Mouse (Mus musculus) forebrain, embryonic 14.5 days (tissue): ENCODE measurements around the gene Sorbs1. TPM values are rescaled to one million over a fixed set of nuclear protein-coding genes. Genes with fewer than 3 reads are reported as not detected.

Experiments
- ATAC-seq: fragments of 200-750 bp; cut with Nextera tagmentation; 2 replicates; pipeline ENCODE4 v1.8.0; 2017; ENCODE audit warnings: mild to moderate bottlenecking, moderate library complexity
- DNase-seq: peaks from one replicate; pipeline ENCODE4 v3.0.0-alpha.2; 2015; ENCODE audit warnings: low spot score
- H3K27ac ChIP-seq: fragments of 300-500 bp; sonication (generic); 2 replicates; pipeline ENCODE4 v1.5.1; 2014; ENCODE audit warnings: low read depth, mild to moderate bottlenecking, control low read depth, low read length, moderate library complexity
- H3K27me3 ChIP-seq: fragments of 300-500 bp; sonication (generic); replicated peaks from 2 replicates; pipeline ENCODE4 v1.6.1; 2014; ENCODE audit warnings: low read length, control low read depth, mixed read lengths; ENCODE audit not compliant: control insufficient read depth, insufficient read depth
- H3K36me3 ChIP-seq: fragments of 300-500 bp; sonication (generic); 2 replicates; pipeline ENCODE4 v1.6.1; 2014; ENCODE audit warnings: low read length, control low read depth; ENCODE audit not compliant: control insufficient read depth, insufficient read depth
- H3K4me1 ChIP-seq: fragments of 300-500 bp; sonication (generic); 2 replicates; pipeline ENCODE4 v1.6.1; 2014; ENCODE audit warnings: antibody characterized with exemption, low read length, control low read depth; ENCODE audit not compliant: control insufficient read depth, insufficient read depth
- H3K4me2 ChIP-seq: fragments of 300-500 bp; sonication (generic); 2 replicates; pipeline ENCODE4 v1.6.1; 2014; ENCODE audit warnings: mild to moderate bottlenecking, control low read depth, low read length
- H3K4me3 ChIP-seq: fragments of 300-500 bp; sonication (generic); 2 replicates; pipeline ENCODE4 v1.5.1; 2014; ENCODE audit warnings: low read depth, low read length, control low read depth
- H3K9ac ChIP-seq: fragments of 300-500 bp; sonication (generic); 2 replicates; pipeline ENCODE4 v1.6.1; 2014; ENCODE audit warnings: mild to moderate bottlenecking, low read length, control low read depth, moderate library complexity
- H3K9me3 ChIP-seq: fragments of 300-500 bp; sonication (generic); replicated peaks from 2 replicates; pipeline ENCODE4 v1.6.1; 2016; ENCODE audit warnings: low read length, control low read depth, mixed read lengths; ENCODE audit not compliant: control insufficient read depth
- WGBS: fragments of 180-500 bp; shearing (Covaris S2); extraction: QIAGEN DNeasy Blood & Tissue Kit; methylation state at CpG from one replicate; pipeline ENCODE4 v1.1.7; 2014; 5-methylcytosine and 5-hydroxymethylcytosine counted together
- polyA plus RNA-seq: library from polyadenylated mRNA; unstranded; fragments of >200 nt; fragmentation: Nextera tagmentation; extraction: Ambion mirVana; gene quantifications from 2 replicates; pipeline ENCODE4 v1.2.1, GENCODE M21; 2014

Gene Sorbs1
- polyA plus RNA-seq, 1 experiment from 2014 or later = 61.1 TPM

- 72% methylated on average over 3 of the region's 3 CpGs for WGBS
- Histone ChIP-seq H3K4me3 (no peak overlapping the region), H3K9me3 (no peaks in the 10 kb centered on the region), H3K27me3 (no peaks in the 10 kb centered on the region), H3K4me1 (no peaks in the 10 kb centered on the region; the same call in 1 of the 2 replicates), H3K9ac (no peak overlapping the region), H3K4me2 (no peak overlapping the region), H3K36me3 (0 out of 2 replicates have a peak, but pooled peaks cover 10% of the 10 kb centered on the region), H3K27ac (no peak overlapping the region)
- ATAC-seq (no peak), DNase-seq (no peak)
Measured at GRCm38 (mm10) chr19:40380656-40381055, 132.9 kb downstream of the Sorbs1 start.

GRCm38 (mm10) chr19:40380005-40380404 lies 133.6 kb downstream of the Sorbs1 start:
- Histone ChIP-seq H3K27me3 (no peaks in the 10 kb centered on the region), H3K27ac (no peak overlapping the region), H3K9ac (no peak overlapping the region), H3K36me3 (0 out of 2 replicates have a peak, but pooled peaks cover 10% of the 10 kb centered on the region), H3K4me2 (no peak overlapping the region), H3K9me3 (no peaks in the 10 kb centered on the region), H3K4me1 (no peaks in the 10 kb centered on the region; the same call in 1 of the 2 replicates), H3K4me3 (no peak overlapping the region)
- DNase-seq = no peak
- no peak for ATAC-seq
- WGBS = 69% methylated on average over 6 of the region's 6 CpGs

GRCm38 (mm10) chr19:40379081-40379480 lies 134.5 kb downstream of the Sorbs1 start:
- WGBS = 93% methylated on average over 4 of the region's 4 CpGs
- no peaks in the 10 kb centered on the region; the same call in 1 of the 2 replicates for H3K4me1 ChIP-seq
- DNase-seq (no peak), ATAC-seq (no peak)
- H3K9me3 ChIP-seq = no peaks in the 10 kb centered on the region
- H3K27ac ChIP-seq = no peak overlapping the region
- H3K4me2 ChIP-seq = no peak overlapping the region
- H3K4me3 ChIP-seq = no peak overlapping the region
- 0 out of 2 replicates have a peak, but pooled peaks cover 10% of the 10 kb centered on the region for H3K36me3 ChIP-seq
- no peak overlapping the region for H3K9ac ChIP-seq
- H3K27me3 ChIP-seq = no peaks in the 10 kb centered on the region

- Histone ChIP-seq H3K4me2 (no peak overlapping the region), H3K27me3 (no peaks in the 10 kb centered on the region), H3K9me3 (no peaks in the 10 kb centered on the region), H3K36me3 (peaks cover 14% of the 10 kb centered on the region; the same call in 1 of the 2 replicates), H3K4me3 (no peak overlapping the region), H3K4me1 (peaks cover 2% of the 10 kb centered on the region; the same call in 1 of the 2 replicates), H3K27ac (no peak overlapping the region), H3K9ac (no peak overlapping the region)
- ATAC-seq (no peak), DNase-seq (no peak)
- WGBS = 63% methylated on average over 14 of the region's 14 CpGs
Measured at GRCm38 (mm10) chr19:40377632-40378031, 135.9 kb downstream of the Sorbs1 start.

- DNase-seq (no peak), ATAC-seq (no peak)
- Histone ChIP-seq H3K27ac (no peak overlapping the region), H3K27me3 (no peaks in the 10 kb centered on the region), H3K4me2 (no peak overlapping the region), H3K36me3 (peaks cover 14% of the 10 kb centered on the region; the same call in 1 of the 2 replicates), H3K4me1 (peaks cover 6% of the 10 kb centered on the region; the same call in 1 of the 2 replicates), H3K9me3 (no peaks in the 10 kb centered on the region), H3K4me3 (no peak overlapping the region), H3K9ac (no peak overlapping the region)
- 81% methylated on average over 21 of the region's 21 CpGs for WGBS
Measured at GRCm38 (mm10) chr19:40376566-40377281, 136.9 kb downstream of the Sorbs1 start.

- Histone ChIP-seq H3K36me3 (peaks cover 10% of the 10 kb centered on the region; the same call in 1 of the 2 replicates), H3K9ac (no peak overlapping the region), H3K27ac (no peak overlapping the region), H3K4me2 (no peak overlapping the region), H3K27me3 (no peaks in the 10 kb centered on the region), H3K4me1 (peaks cover 6% of the 10 kb centered on the region; the same call in 1 of the 2 replicates), H3K4me3 (no peak overlapping the region), H3K9me3 (no peaks in the 10 kb centered on the region)
- DNase-seq = no peak
- WGBS = 90% methylated on average over 2 of the region's 2 CpGs
- no peak for ATAC-seq
Measured at GRCm38 (mm10) chr19:40374720-40375119, 138.9 kb downstream of the Sorbs1 start.

GRCm38 (mm10) chr19:40372679-40373078 lies 140.9 kb downstream of the Sorbs1 start:
- Histone ChIP-seq H3K4me3 (no peak overlapping the region), H3K4me2 (no peak overlapping the region), H3K4me1 (peaks cover 6% of the 10 kb centered on the region; the same call in 1 of the 2 replicates), H3K36me3 (peaks cover 18% of the 10 kb centered on the region; the same call in 1 of the 2 replicates), H3K27ac (no peak overlapping the region), H3K9ac (0 out of 2 replicates have a peak overlapping the region, but pooled peaks have one; percentile 5), H3K9me3 (no peaks in the 10 kb centered on the region), H3K27me3 (no peaks in the 10 kb centered on the region)
- no peak for DNase-seq
- no peak for ATAC-seq
- WGBS = 87% methylated on average over 5 of the region's 5 CpGs

GRCm38 (mm10) chr19:40371866-40372265 lies 141.7 kb downstream of the Sorbs1 start:
- Histone ChIP-seq H3K27me3 (no peaks in the 10 kb centered on the region), H3K4me3 (no peak overlapping the region), H3K36me3 (peaks cover 18% of the 10 kb centered on the region; the same call in 1 of the 2 replicates), H3K9ac (no peak overlapping the region), H3K27ac (peak overlapping the region; percentile 48; the same call in 1 of the 2 replicates), H3K9me3 (no peaks in the 10 kb centered on the region), H3K4me2 (no peak overlapping the region), H3K4me1 (peaks cover 6% of the 10 kb centered on the region; the same call in 1 of the 2 replicates)
- ATAC-seq = no peak
- peak; percentile 34 for DNase-seq
- WGBS = 27% methylated on average over 4 of the region's 4 CpGs
